Mouse (Mus musculus): ENCODE measurements around the gene Gm28041.

- TF ChIP-seq POLR2A (IDR thresholded peaks at IDR 0.05; ENCODE audit: control insufficient read depth, low read depth, low read length) (no peak), CTCF (IDR thresholded peaks at IDR 0.05; ENCODE audit: control insufficient read depth, insufficient read depth, insufficient replicate concordance, low read depth, low read length) (no peak)
Measured at GRCm38 (mm10) chr13:67420558-67421206, 45.1 kb upstream of the Gm28041 start.

Data from testis, adult 2 months (tissue).